Mouse (Mus musculus): ENCODE measurements at regions not wholly inside any gene's neighbourhood (a gene's known extent, or its start where the extent isn't known, plus 50 kb on each side); places are given as distances from the start of the nearest gene placed in this dataset.
A peak's percentile ranks its signal among the peaks of the same experiment; 100 is the strongest.

DNA sequence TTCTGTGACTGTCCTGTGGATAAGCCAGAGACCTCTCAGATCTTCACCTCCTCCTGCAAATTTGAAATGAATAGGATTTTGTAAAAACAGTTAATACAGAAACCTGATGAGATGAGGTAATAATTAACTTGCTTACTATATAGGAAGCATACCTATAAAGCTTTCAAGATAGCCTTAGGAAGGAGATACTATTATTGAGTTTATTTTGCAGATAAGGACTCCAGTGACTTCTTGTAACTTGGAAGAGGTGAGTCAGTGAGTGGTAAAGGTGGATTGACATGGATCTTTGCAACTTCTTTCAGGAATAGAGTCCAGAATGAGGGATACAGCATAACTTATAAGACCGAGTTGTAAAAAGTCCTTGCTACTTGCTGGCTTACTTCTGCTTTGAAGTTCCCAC lies 315.7 kb upstream of the Slco3a1 start:
- H3K4me3 ChIP-seq, result no peak overlapping the region
- no peak for ATAC-seq (ENCODE audit: low FRiP score, low read depth)
- 92% methylated on average over 1 of the region's 1 CpGs for WGBS

DNA sequence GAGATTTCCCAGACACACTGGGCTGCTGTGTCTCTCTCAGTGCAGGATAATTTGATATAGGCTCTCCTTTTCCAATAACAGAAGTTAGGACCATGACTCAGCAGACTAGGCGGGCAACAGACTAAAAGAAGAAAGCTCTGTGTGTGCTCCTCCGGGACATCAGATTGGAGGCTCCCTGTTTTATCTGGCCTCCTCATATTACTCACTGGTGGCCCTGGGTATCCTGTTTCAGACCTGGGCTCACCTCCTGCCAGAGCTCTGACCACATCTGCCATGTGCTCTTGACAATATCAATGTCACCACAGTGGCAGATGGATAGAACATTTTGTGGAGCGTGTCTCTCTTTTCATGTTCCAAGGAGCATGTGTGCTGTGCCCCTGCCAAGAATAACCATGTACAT lies 308.1 kb upstream of the Slco3a1 start:
- WGBS, result 76% methylated on average over 3 of the region's 3 CpGs
- no peaks in the 10 kb centered on the region for H3K36me3 ChIP-seq
- H3K27me3 ChIP-seq, result no peaks in the 10 kb centered on the region
- no peaks in the 10 kb centered on the region for H3K4me1 ChIP-seq
- no peak overlapping the region for H3K4me2 ChIP-seq (replicated peaks)
- H3K9ac ChIP-seq (replicated peaks), result no peak overlapping the region
- no peaks in the 10 kb centered on the region for H3K9me3 ChIP-seq
- no peak overlapping the region for H3K27ac ChIP-seq (replicated peaks)
- H3K4me3 ChIP-seq, result no peak overlapping the region
- ATAC-seq (ENCODE audit: low FRiP score, low read depth), result no peak

More for the DNA sequence above, 315.7 kb upstream of the Slco3a1 start:
- Histone ChIP-seq H3K4me2 (replicated peaks) (no peak overlapping the region), H3K9ac (replicated peaks) (no peak overlapping the region), H3K27me3 (no peaks in the 10 kb centered on the region), H3K4me1 (no peaks in the 10 kb centered on the region), H3K9me3 (no peaks in the 10 kb centered on the region), H3K36me3 (no peaks in the 10 kb centered on the region), H3K27ac (replicated peaks) (no peak overlapping the region)

DNA sequence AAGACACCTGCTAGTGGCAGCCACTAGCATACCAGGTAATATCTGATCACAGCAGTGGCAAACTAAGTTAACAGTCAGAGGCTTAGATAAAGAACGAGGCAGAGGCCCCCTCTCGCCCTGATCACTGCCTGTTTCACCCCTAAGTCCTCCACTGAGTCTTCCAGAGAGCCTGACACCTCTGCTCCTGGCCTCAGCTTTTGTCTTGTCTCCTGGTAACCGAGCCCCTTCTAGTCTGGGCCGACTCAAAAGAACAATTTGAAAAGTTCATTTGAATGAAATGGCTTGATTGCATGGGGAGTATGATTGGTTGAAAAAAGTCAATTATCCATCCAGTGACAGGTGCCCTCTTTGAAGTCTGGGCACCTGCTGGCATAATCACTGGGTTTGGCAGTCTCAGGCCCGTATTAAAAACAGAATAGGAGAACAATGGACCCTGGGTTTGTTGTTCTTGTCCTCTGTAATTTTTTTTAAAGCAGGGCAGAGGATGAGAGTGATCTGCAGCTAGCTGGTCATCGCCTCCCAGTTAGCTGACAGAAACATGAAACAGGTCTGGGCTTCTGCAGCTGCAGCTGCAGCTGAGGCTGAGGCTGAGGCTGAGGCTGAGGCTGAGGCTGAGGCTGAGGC lies 289.8 kb upstream of the Slco3a1 start:
- Histone ChIP-seq H3K27ac (replicated peaks) (peak overlapping the region; percentile 42), H3K4me1 (peaks cover 13% of the 10 kb centered on the region), H3K4me2 (replicated peaks) (no peak overlapping the region), H3K36me3 (no peaks in the 10 kb centered on the region), H3K4me3 (no peak overlapping the region), H3K27me3 (no peaks in the 10 kb centered on the region), H3K9me3 (no peaks in the 10 kb centered on the region), H3K9ac (replicated peaks) (no peak overlapping the region)
- 12% methylated on average over 6 of the region's 6 CpGs for WGBS
- peak; percentile 44 for ATAC-seq (ENCODE audit: low FRiP score, low read depth)

DNA sequence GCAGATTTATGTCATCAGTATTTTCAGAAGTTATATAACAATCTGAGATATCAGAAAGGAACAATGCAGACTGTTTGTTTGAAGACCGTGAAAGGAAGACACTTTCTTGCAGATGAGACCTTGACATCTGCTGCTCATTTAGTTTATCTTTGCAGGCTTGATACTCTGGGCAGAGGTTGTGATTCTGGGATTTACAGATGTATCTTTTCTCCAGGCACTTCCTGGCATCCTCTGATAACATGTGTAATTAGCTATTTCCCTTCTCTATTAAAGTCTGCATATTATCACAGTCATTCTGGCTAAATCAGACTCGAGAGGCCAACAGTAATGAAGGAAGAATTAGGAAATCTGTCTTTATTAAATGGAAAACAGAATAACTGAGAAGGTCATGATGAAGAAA lies 268.7 kb upstream of the Slco3a1 start:
- Histone ChIP-seq H3K27ac (replicated peaks) (no peak overlapping the region), H3K36me3 (no peaks in the 10 kb centered on the region), H3K9me3 (no peaks in the 10 kb centered on the region), H3K4me2 (replicated peaks) (no peak overlapping the region), H3K4me1 (no peaks in the 10 kb centered on the region), H3K9ac (replicated peaks) (no peak overlapping the region), H3K27me3 (no peaks in the 10 kb centered on the region), H3K4me3 (no peak overlapping the region)
- ATAC-seq (ENCODE audit: low FRiP score, low read depth), result no peak
- WGBS, result 76% methylated on average over 2 of the region's 2 CpGs

DNA sequence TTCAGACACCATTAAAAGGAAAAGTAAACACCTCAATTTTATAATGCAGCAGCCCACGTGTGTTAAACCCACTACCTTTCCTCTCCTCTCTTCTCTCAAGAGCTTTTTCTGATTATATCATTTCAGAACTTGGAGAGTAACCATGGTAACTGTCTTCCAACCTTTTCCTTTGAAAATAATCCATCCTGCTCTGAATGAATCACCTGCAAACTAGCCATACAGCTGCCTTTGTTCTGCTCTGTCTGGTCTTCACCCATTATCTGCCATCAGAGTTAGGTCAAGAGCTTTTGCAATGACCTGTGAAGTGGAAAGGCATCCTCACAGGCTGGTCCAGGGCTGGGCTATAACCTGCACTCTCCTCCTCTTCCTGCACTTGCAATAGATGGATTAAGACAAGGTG lies 238.7 kb upstream of the Slco3a1 start:
- no peak overlapping the region for H3K27ac ChIP-seq (replicated peaks)
- H3K9me3 ChIP-seq, result no peaks in the 10 kb centered on the region
- H3K4me1 ChIP-seq, result no peaks in the 10 kb centered on the region
- H3K36me3 ChIP-seq, result no peaks in the 10 kb centered on the region
- no peak overlapping the region for H3K4me3 ChIP-seq
- no peak for ATAC-seq (ENCODE audit: low FRiP score, low read depth)
- H3K27me3 ChIP-seq, result no peaks in the 10 kb centered on the region
- no peak overlapping the region for H3K4me2 ChIP-seq (replicated peaks)
- H3K9ac ChIP-seq (replicated peaks), result no peak overlapping the region
- WGBS, result 58% methylated on average over 1 of the region's 1 CpGs

DNA sequence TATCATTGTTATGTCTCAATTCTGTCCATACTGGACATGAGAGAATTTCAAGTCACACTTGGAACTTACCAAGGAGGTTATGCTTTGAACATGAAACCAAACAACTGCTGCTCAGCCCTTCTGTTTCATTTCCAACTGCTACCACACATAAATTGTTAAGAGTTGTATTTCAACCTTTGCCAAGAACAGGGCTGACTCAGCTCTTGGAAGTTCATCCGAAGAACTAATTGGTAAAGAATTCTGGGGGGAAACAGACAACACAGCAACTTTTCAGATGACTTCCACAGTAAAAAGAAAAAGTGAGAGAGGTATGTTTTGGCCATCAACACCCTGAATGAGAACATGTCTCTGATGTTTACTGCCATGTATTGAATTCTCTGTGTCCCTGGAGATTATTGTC lies 234.1 kb upstream of the Slco3a1 start:
- H3K27me3 ChIP-seq, result no peaks in the 10 kb centered on the region
- H3K4me1 ChIP-seq, result no peaks in the 10 kb centered on the region
- WGBS, result 90% methylated on average over 1 of the region's 1 CpGs
- no peaks in the 10 kb centered on the region for H3K9me3 ChIP-seq
- no peak overlapping the region for H3K4me2 ChIP-seq (replicated peaks)
- H3K9ac ChIP-seq (replicated peaks), result no peak overlapping the region
- no peaks in the 10 kb centered on the region for H3K36me3 ChIP-seq
- no peak for ATAC-seq (ENCODE audit: low FRiP score, low read depth)
- H3K27ac ChIP-seq (replicated peaks), result no peak overlapping the region
- H3K4me3 ChIP-seq, result no peak overlapping the region

DNA sequence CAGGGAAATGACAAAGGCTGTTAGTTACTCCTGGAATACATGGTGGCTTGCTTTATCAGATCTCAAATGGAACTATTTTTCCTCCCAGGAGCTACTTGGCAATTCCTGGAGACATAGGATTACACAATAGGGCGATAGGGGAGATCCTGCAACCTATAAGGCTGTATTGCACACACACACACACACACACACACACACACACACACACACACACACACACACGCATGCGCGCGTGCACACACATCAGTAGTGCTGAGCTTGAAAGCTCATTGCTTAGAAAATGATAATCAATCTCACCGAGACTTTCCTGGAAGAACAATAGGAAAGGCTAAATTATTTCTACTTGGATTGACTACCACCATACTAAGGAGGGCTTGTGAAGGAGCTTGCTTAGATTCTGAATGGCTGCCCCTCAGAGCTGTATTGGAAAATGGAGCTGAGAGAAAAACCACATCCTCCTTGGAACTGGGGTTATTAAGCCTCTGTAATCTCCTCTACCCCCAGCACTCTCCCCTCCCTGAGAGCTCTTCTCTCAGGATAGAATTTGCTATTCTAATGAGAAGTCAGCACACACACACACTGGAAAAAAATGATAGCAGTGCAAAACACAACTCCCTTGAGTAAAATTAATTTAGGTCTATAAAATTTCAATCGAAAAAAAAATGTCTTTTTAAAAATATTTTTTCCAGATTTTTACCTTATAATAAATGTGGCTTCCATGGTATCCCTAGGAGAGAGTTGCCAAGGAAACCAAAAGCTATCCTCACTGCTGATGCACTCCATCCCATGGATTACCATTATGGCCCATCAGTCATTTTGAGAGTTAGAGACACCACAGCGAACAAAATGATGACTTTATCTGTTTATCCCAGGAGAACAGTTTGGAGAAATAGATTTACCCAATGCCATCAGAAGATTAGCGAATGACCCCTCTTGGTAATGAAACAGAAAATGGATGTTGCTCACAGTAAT lies 217.1 kb upstream of the Slco3a1 start:
- Histone ChIP-seq H3K27me3 (no peaks in the 10 kb centered on the region), H3K4me2 (replicated peaks) (no peak overlapping the region), H3K36me3 (no peaks in the 10 kb centered on the region), H3K27ac (replicated peaks) (peak overlapping the region; percentile 35; the same call in 1 of the 2 replicates), H3K9ac (replicated peaks) (no peak overlapping the region), H3K4me1 (no peaks in the 10 kb centered on the region), H3K9me3 (no peaks in the 10 kb centered on the region), H3K4me3 (no peak overlapping the region)
- 63% methylated on average over 9 of the region's 9 CpGs for WGBS
- ATAC-seq (ENCODE audit: low FRiP score, low read depth), result peak; percentile 54

DNA sequence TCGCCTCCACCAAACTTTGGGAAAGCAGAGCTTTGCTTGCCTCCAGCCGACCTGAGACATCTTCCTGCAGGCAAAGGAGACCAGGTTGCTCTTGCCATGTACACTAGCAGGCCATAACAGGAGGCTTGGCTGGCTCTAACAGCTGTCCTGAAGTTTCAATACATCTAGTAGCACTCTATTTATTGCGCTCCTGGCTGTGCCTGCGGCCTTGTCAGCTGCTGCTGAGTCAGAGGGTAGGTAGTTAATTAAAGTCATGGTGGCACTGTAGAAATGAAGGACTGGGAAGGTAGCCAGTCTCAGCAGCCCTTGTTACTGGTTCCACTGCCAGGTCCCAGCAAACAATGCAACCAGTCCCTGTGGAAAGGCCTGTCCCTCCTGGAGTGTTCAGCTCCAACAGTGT lies 212.0 kb upstream of the Slco3a1 start:
- 91% methylated on average over 4 of the region's 4 CpGs for WGBS
- no peaks in the 10 kb centered on the region for H3K27me3 ChIP-seq
- no peak overlapping the region for H3K9ac ChIP-seq (replicated peaks)
- H3K4me2 ChIP-seq (replicated peaks), result no peak overlapping the region
- H3K4me3 ChIP-seq, result no peak overlapping the region
- no peak overlapping the region for H3K27ac ChIP-seq (replicated peaks)
- no peaks in the 10 kb centered on the region for H3K36me3 ChIP-seq
- no peak for ATAC-seq (ENCODE audit: low FRiP score, low read depth)
- no peaks in the 10 kb centered on the region for H3K4me1 ChIP-seq
- no peaks in the 10 kb centered on the region for H3K9me3 ChIP-seq

DNA sequence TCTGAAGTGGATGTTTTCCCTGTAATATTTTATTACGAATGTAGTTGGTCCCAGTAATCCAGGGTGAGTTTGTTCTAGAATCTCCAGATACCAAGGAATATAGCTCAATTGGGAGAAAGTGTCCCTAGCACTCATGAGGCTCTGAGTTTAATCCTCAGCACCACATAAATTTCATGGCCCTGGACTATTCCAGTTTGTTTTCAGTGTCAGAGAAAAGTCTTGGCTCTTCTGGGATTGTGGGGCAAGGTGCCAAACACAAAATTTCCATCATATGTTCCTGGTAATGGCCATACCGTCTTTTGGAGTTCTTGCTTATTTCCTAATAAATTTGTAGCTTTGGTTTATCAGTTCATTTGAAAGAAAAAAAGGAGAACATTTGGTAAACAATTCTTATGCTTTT lies 202.9 kb upstream of the Slco3a1 start:
- H3K4me3 ChIP-seq, result no peak overlapping the region
- ATAC-seq (ENCODE audit: low FRiP score, low read depth), result no peak
- 88% methylated on average over 2 of the region's 2 CpGs for WGBS
- no peaks in the 10 kb centered on the region for H3K9me3 ChIP-seq
- H3K4me1 ChIP-seq, result no peaks in the 10 kb centered on the region
- H3K9ac ChIP-seq (replicated peaks), result no peak overlapping the region
- H3K4me2 ChIP-seq (replicated peaks), result no peak overlapping the region
- H3K27ac ChIP-seq (replicated peaks), result no peak overlapping the region
- no peaks in the 10 kb centered on the region for H3K36me3 ChIP-seq
- no peaks in the 10 kb centered on the region for H3K27me3 ChIP-seq

DNA sequence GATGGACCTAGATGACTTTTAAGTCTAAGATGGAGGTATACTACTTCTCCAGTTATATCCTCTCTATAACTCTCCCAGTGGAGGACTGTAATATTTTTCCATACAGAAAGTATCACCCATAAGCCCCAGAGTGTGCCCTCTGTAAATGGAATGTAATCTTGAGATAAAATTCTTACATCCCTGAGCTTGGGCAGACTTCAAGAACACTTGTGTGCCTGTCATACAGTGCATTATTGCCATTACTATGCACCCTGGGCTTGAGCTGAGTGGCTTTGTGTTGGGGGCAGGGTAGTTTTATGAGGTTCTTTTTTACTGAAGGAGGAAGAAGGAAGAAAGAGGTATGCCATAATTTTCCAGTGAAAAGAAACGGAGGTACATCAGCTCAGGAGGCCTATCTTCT lies 193.1 kb upstream of the Slco3a1 start:
- Histone ChIP-seq H3K4me2 (replicated peaks) (no peak overlapping the region), H3K9me3 (no peaks in the 10 kb centered on the region), H3K4me1 (no peaks in the 10 kb centered on the region), H3K27me3 (no peaks in the 10 kb centered on the region), H3K36me3 (no peaks in the 10 kb centered on the region), H3K27ac (replicated peaks) (no peak overlapping the region), H3K9ac (replicated peaks) (no peak overlapping the region), H3K4me3 (no peak overlapping the region)
- 84% methylated on average over 1 of the region's 1 CpGs for WGBS
- no peak for ATAC-seq (ENCODE audit: low FRiP score, low read depth)

DNA sequence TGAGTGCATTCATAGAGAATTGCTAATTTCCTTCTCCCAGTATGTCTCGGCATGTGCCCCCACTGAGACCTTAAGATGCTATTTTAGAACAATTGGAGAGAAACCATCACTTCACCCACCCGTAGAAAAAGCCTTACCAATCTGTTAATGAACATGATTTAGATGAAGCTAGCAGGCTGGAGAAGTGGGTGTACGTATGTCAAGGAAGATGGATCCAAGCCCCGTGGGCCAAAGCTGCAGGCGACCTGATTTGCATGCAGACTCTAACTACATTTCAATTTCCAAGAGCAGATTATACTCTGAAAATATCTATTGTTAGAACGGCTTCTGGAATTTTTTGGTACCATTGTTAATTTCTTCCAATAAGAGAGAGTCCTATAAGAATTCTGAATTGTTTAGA lies 180.4 kb upstream of the Slco3a1 start:
- no peak overlapping the region for H3K4me2 ChIP-seq (replicated peaks)
- ATAC-seq (ENCODE audit: low FRiP score, low read depth), result no peak
- H3K9me3 ChIP-seq, result no peaks in the 10 kb centered on the region
- no peaks in the 10 kb centered on the region for H3K27me3 ChIP-seq
- H3K4me1 ChIP-seq, result no peaks in the 10 kb centered on the region
- no peak overlapping the region for H3K4me3 ChIP-seq
- WGBS, result 77% methylated on average over 6 of the region's 6 CpGs
- H3K27ac ChIP-seq (replicated peaks), result no peak overlapping the region
- H3K36me3 ChIP-seq, result no peaks in the 10 kb centered on the region
- no peak overlapping the region for H3K9ac ChIP-seq (replicated peaks)

DNA sequence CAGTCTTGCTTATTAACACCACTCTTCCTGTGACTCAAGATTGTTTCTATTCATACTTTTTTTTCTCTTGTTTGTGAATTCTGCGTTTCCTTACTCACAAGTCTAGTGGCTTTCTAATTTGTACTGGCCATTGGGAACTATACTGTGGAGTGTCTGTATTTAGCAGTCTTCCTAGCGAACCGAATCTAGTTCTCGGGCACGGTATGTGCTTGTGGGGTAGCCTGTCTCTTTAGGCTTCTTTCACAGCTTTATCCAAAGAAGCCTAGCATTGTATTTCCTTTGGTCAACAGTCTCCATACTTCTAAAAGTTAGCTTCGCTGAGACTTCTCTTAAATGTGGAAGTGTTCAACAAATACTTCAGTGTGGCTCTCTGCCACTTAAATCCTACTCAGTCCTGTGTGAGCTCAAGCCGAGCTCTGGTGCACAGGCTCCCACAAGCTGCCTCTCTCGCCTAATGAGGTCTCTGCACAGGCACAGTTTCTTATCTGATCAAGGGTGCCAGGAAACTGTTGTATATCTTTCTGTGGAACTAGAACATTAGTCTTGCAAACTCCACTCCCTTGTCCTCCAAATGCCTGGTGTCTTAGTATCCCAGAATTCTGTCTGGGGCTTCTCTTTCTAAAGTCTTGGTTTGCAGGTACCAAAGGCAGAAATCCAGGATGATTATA lies 171.9 kb upstream of the Slco3a1 start:
- Histone ChIP-seq H3K27me3 (no peaks in the 10 kb centered on the region), H3K4me2 (replicated peaks) (no peak overlapping the region), H3K27ac (replicated peaks) (no peak overlapping the region), H3K4me3 (no peak overlapping the region), H3K9me3 (no peaks in the 10 kb centered on the region), H3K4me1 (no peaks in the 10 kb centered on the region), H3K9ac (replicated peaks) (no peak overlapping the region), H3K36me3 (no peaks in the 10 kb centered on the region)
- ATAC-seq (ENCODE audit: low FRiP score, low read depth), result no peak
- 80% methylated on average over 8 of the region's 8 CpGs for WGBS

Measured in midbrain, embryonic 12.5 days (tissue).